Mouse (Mus musculus) ovary, postnatal 36 days (tissue): ENCODE data around the gene Ttll5.

ENCODE experiments used
- DNase-seq: peaks from one replicate; pipeline ENCODE4 v3.0.0; 2022; ENCODE audit warnings: low spot score, mixed read lengths

Gene Ttll5

DNA sequence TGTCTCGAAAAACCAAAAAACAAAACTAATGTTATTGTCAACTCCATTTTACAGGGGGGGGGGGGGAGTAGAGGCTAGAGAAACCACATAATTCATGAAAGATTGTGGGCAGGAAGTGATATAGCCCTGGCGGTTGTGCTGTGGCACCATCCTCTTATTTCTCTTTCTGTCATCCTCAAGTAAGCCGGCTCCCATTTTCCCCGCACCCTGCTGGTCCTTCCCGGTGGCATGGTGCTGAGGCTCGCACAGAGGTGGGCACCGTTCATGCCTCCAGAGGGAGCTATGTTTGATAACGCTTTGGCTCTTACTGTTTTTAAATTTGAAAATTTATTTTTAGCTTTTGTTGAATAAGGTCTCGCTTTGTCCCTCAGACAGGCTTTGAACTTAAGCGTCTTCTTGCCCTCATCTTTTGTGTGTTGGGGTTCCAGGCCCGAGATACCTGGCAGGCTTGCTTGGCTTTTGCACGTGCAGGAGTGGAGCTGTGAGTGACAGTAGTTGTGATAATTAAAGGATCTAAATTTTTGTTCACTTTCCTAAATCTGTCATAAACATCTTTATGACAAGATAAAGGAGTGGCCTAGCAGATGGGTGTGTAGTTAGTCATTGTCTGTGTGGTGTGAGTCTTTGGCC is 15.0 kb downstream of the Ttll5 start:
- no peak for DNase-seq

- DNase-seq: peak; percentile 49
These were observed 23.9 kb downstream of the Ttll5 start for GRCm38 (mm10) chr12:85848164-85848958.

DNA sequence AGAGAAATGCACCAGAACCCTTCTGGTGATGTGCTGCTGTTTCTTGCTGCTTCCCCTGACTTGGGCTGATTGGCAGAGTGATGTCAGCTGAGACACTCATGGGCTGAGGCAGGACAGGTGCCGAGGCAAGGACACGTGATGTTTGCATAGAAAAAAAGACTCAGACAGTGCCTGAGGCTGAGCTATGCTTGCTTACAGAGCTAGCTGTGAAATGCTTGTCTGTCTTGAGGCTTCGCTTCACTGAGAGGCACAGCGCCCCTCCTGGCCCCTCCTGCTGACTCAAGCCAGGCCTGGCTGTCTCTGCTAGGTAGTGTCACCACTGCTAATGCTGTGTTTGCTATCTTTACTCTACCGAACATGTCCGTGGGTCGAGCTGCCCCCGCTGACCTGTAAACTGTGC is 26.2 kb downstream of the Ttll5 start:
- no peak for DNase-seq

GRCm38 (mm10) chr12:85853836-85854235 is 29.4 kb downstream of the Ttll5 start:
- no peak for DNase-seq

GRCm38 (mm10) chr12:85854271-85854670 is 29.8 kb downstream of the Ttll5 start:
- DNase-seq: no peak

- DNase-seq: no peak
These were observed 32.8 kb downstream of the Ttll5 start for GRCm38 (mm10) chr12:85857300-85857699.

- DNase-seq: no peak
These were observed 34.7 kb downstream of the Ttll5 start for GRCm38 (mm10) chr12:85859111-85859510.

GRCm38 (mm10) chr12:85859511-85860189 is 35.2 kb downstream of the Ttll5 start:
- DNase-seq: no peak

DNA sequence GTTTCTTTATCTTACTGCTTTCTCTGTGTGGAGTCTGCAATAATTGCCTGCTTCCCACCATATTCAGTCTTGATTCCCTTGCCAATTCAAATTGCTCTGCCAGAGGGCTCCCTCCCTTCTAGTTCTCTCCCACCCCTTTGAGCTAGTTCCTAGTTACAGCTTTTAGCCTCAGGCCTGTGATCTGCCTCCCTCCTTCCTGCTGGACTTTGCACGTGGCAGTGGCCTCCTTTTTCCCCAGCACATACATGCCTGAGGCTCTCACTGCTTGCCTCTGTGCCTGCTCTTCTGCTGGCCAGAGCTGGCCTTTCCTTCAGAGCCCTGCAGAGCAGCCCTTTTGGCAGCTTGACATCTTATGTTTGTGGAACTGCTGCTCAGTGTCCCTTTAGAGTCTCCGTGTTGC is 38.1 kb downstream of the Ttll5 start:
- no peak for DNase-seq

GRCm38 (mm10) chr12:85865526-85865925 is 41.1 kb downstream of the Ttll5 start:
- no peak for DNase-seq

DNA sequence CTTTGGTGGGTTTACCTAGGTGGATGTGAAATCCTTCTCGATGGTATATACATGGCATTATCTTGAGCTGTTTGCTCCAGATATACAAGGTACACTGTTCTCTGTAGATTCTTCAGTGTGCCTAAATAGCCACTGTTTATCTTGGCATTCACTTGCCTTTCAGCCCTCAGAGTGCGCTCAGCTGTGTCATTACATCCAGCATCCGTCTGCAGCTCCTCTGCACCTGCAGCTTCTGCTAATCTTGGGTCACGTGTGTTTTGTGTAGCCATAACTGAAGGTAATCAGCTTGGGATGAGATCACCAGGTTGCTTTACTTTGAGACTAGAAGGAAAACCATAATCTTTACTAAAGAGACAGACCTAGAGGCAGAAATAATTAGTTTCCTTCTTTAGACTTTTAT is 42.2 kb downstream of the Ttll5 start:
- DNase-seq: no peak

- DNase-seq: no peak
These were observed 42.7 kb downstream of the Ttll5 start for GRCm38 (mm10) chr12:85867125-85867524.

DNA sequence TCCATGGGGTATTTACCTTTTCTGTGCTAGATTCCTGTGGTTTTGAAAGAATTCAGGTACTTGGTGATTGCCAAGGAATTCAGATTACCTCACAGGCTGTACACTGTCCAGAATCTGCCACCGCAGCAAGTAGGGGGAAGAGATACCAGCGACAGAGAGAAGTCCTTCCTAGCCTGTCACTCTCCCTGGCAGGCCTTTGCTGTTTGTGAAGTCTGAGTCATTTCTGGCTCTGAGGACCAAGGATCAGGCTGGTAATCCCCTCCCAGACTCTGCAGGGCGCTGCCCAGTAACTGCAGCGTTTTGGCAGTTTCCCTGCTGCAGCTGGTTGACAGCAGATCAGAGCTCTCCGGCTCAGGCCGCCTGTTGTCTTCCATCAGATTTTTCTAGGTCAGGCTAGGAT is 45.0 kb downstream of the Ttll5 start:
- DNase-seq: peak; percentile 28

DNA sequence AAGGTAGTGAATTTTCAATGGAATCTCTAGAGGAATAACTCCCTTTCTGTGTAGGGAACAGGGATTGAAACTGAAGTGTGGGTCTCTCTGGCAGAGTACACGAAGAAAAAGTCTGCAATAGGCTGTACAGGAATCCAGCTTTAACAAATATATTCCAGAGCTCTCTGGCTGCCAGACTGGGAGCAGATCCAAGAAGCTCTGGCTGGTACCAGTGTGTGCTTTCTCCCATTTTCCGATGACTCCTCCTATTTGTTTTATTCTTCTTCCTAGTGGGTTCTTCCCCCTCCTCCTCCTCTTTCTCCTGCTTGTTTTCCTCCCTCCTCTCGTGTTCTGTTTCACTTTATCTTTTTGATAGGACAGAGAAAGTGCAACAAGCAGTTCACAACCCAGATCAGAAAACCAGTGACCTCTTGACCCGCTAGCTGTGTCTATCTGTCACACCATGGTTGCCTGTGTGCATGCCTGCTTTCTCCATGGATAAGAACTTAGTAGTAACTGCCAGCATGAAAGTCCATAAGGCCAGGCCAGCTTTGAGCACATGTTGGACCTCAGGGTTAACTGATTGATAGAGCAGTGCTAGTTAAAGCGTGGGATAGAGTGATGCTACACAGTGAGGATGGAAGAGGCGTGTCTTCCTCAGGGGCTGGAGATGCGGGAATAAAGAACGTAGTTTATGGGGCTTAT is 55.3 kb downstream of the Ttll5 start:
- DNase-seq: peak; percentile 47

DNA sequence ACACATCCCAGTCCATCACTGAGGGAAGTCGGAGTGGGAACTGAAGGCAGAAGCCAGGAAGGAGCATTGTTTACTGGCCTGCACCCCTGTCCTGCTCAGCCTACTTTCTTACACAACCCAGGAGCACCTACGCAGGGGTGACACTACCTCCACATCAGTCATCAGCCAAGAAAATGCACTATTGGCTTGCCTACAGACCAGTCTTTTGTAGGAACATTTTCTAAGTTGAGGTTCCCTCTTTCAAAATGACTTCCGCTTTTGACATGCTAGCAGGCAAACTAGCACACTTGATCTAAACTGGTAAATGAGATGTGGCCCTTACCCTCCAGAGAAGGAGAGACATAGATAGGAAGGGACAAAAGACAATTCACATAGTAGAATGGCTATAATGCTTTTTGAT is 60.6 kb downstream of the Ttll5 start:
- DNase-seq: no peak

DNA sequence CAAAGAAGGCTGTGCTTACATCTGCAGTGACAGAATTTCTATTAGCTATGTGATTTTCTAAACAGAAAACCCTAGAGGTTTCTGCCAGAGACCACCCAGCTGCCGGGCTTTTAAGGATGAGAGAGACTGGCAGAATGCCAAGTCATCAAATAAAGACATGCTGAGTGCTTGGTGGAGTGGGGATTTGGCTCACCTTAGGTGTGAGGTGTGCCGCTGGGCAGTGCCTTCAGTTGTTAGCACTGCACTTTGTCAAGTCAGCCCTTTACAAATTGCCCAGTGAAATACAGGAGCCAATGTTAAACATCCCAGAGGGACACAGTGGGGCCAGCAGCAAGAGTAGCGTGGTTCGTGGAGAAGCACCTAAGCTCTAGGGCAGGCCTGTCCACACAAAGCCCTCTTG is 65.6 kb downstream of the Ttll5 start:
- DNase-seq: no peak

DNA sequence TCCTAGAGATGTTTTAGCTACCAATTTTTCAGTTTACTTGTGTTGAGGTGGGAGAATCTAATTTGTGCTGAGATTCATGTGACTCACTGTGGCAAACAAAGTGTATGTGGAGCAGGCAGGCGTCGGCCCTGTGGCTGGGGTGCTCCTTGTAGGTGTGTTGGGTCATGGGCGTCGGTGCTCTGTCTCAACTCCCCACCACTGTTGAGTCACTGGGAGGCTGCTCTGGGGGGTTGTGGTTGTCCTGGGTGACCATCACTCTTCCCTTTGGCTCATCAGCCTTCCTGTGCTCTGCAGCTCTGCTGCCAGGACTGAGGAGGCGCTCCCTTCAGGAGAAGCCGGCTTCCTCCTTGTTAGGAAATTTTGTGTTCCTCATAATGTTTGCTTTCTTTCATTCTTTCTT is 79.5 kb downstream of the Ttll5 start:
- DNase-seq: no peak

DNA sequence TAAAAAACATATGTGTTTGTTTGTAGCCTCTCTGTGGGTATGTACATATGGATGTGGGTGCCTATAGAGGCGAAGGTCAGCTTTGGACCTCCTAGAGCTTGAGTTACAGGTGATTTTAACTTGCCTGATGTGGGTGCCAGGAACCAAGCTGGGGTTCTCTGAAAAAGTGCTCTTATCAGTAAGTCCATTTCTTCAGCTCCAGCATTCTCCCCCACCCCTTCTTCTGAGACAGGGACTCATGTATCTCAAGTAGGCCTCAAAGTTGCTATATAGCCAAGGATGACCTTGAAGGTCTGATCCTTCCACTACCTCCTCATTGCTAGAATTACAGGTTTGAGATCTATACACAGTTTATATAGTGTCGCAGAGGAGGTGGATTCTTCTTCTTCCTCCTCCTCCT is 81.2 kb downstream of the Ttll5 start:
- DNase-seq: no peak

GRCm38 (mm10) chr12:85907896-85908295 is 83.4 kb downstream of the Ttll5 start:
- no peak for DNase-seq

- no peak for DNase-seq
These were observed 86.4 kb downstream of the Ttll5 start for GRCm38 (mm10) chr12:85910811-85911210.

DNA sequence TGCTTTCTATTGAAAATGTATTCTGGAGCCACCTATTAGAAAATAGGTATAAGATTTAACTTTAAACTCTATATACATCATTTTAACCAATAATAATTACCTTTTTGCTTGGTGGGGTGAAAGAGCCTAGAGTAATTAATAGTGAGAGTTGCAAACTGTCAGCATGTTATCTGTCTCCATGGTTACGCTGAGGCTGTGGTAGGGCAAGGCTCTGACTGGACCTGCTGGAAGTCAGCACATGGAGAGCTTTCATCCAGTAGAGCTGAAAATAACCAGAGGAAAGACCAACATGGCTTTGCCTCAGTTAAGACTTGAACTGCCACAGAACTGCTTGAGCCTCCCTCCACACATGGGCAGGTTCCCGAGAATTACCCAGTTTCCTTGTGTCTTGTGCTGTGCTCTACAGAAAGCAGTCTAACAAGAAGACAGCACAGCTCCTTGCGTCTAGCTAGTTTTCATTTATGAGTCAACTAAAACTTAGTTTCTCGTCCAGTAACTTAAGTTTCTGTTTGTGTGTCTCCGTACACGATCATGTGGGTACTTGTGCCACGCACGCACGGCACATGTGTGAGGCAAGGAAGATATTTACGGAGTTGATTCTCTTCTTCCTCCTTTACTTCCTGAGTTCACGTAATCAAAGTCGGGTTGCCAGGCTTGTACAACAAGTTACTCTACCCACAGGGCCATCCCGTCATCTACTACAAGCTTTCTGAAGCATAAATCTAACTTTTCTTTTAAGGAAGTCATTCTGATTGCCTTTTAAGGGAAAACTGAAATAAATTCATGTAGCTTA is 88.4 kb downstream of the Ttll5 start:
- no peak for DNase-seq

- peak; percentile 24 for DNase-seq
These were observed 102.4 kb downstream of the Ttll5 start for GRCm38 (mm10) chr12:85926897-85927296.
